Mouse (Mus musculus) c-Kit-positive CD71-positive TER-119-positive erythroid progenitor cells, embryonic 14.5 days (primary cell): ENCODE data around the gene Prr15l.
A peak's percentile ranks its signal among the peaks of the same experiment; 100 is the strongest.

Source experiments
- DNase-seq: peaks from one replicate; pipeline ENCODE4 v3.0.0-alpha.2; 2013; ENCODE audit warnings: low spot score

Gene Prr15l

GRCm38 (mm10) chr11:96976911-96977591, 49.1 kb downstream of the Prr15l start:
- DNase-seq: peak; percentile 78

- DNase-seq: peak; percentile 100
Measured at GRCm38 (mm10) chr11:96977606-96978400, 49.9 kb downstream of the Prr15l start.

- peak; percentile 34 for DNase-seq
Measured at GRCm38 (mm10) chr11:96978401-96979246, 50.7 kb downstream of the Prr15l start.

- no peak for DNase-seq
Measured at GRCm38 (mm10) chr11:96979329-96979728, 51.4 kb downstream of the Prr15l start.

- DNase-seq: no peak
Measured at GRCm38 (mm10) chr11:96980021-96980420, 52.1 kb downstream of the Prr15l start.

GRCm38 (mm10) chr11:96981461-96981860, 53.6 kb downstream of the Prr15l start:
- DNase-seq: no peak

GRCm38 (mm10) chr11:96982355-96982754, 54.5 kb downstream of the Prr15l start:
- peak; percentile 66 for DNase-seq

GRCm38 (mm10) chr11:96982859-96983258, 55.0 kb downstream of the Prr15l start, which contains the start of gene Sp2:
Sp2 (minus strand) TSS chr11:96982959.
- DNase-seq: no peak

GRCm38 (mm10) chr11:96984903-96985302, 57.0 kb downstream of the Prr15l start:
- DNase-seq: no peak

GRCm38 (mm10) chr11:96986463-96986862, 58.6 kb downstream of the Prr15l start:
- no peak for DNase-seq
